In genomic region chr1:189786707-189787485, GRCm38 (mm10) we compare ENCODE assay signal across 11 mouse cellular contexts. TPM values are rescaled to one million over a fixed set of nuclear protein-coding genes. Genes with fewer than 3 reads are reported as not detected.
A peak's percentile ranks its signal among the peaks of the same experiment; 100 is the strongest.
DNase-seq lines count a peak whose midpoint lies in the region; ATAC-seq lines count a peak whose summit lies in the region.
"Had no signal": no experiment of that assay in that cellular context is flagged by ENCODE, and none has a peak within 500 bp of the region (broad histone marks: within the 10 kb centered on the region; RNA-seq: fewer than 3 reads in every experiment).

No protein-coding gene starts in this region.

- no peak overlapping the region for H3K4me2 ChIP-seq in hindbrain, embryonic 16.5 days (ENCODE audit: low read length)
- H3K4me2 ChIP-seq: heart, embryonic 15.5 days; limb, embryonic 13.5 days had no signal

- WGBS in hindbrain, embryonic 10.5 days: 40% methylated on average over 26 of the region's 26 CpGs
- 45% methylated on average over 26 of the region's 26 CpGs for WGBS in hindbrain, embryonic 16.5 days

- H3K27me3 ChIP-seq in hindbrain, embryonic 10.5 days (ENCODE audit: insufficient read depth, poor library complexity, severe bottlenecking): peaks cover 44% of the 10 kb centered on the region; the same call in 1 of the 2 replicates
- no peaks in the 10 kb centered on the region for H3K27me3 ChIP-seq in hindbrain, embryonic 16.5 days (replicated peaks; ENCODE audit: control insufficient read depth, insufficient read depth, low read length)
- H3K27me3 ChIP-seq: CH12.LX; heart, embryonic 15.5 days; limb, embryonic 13.5 days had no signal

- no peak overlapping the region for H3K9ac ChIP-seq in hindbrain, embryonic 16.5 days (ENCODE audit: low read depth, low read length)
- H3K9ac ChIP-seq: heart, embryonic 15.5 days; limb, embryonic 13.5 days had no signal

- H3K4me3 ChIP-seq in hindbrain, embryonic 10.5 days: no peak overlapping the region
- no peak overlapping the region for H3K4me3 ChIP-seq in hindbrain, embryonic 16.5 days (ENCODE audit: low read length)
- H3K4me3 ChIP-seq: heart, embryonic 15.5 days; limb, embryonic 13.5 days had no signal

- peak overlapping the region; percentile 57; the same call in 1 of the 2 replicates for H3K27ac ChIP-seq in hindbrain, embryonic 10.5 days
- H3K27ac ChIP-seq in hindbrain, embryonic 16.5 days (ENCODE audit: low read depth, low read length): no peak overlapping the region
- H3K27ac ChIP-seq: heart, embryonic 15.5 days had no signal

- H3K9me3 ChIP-seq in hindbrain, embryonic 10.5 days: no peaks in the 10 kb centered on the region
- no peaks in the 10 kb centered on the region for H3K9me3 ChIP-seq in hindbrain, embryonic 16.5 days (ENCODE audit: control insufficient read depth, low read length)
- H3K9me3 ChIP-seq: heart, embryonic 15.5 days; limb, embryonic 13.5 days had no signal

- H3K4me1 ChIP-seq in hindbrain, embryonic 10.5 days (replicated peaks): peaks cover 81% of the 10 kb centered on the region
- peaks cover 4% of the 10 kb centered on the region; the same call in 1 of the 2 replicates for H3K4me1 ChIP-seq in hindbrain, embryonic 16.5 days (ENCODE audit: control insufficient read depth, insufficient read depth, low read depth, low read length)

- peak; percentile 37 for DNase-seq in hindbrain, embryonic 10.5 days (ENCODE audit: low spot score)
- peak; percentile 81 for DNase-seq in brain, adult 2 months (ENCODE audit: low read depth, low spot score)
- peak; percentile 43 to 47 for DNase-seq in layer of hippocampus, postnatal 10 days (ENCODE audit: low spot score in 2 of 2)
- DNase-seq in lung, postnatal 4 days: peak; percentile 51 to 59
- no peak for DNase-seq in embryo, embryonic 11 days
- no peak for DNase-seq in ovary, postnatal 36 days (ENCODE audit: low spot score)
- no peak for DNase-seq in adrenal gland, postnatal 4 days (ENCODE audit: low spot score in 2 of 2)

- no peaks in the 10 kb centered on the region; the same call in 1 of the 2 replicates for H3K36me3 ChIP-seq in hindbrain, embryonic 10.5 days
- no peaks in the 10 kb centered on the region for H3K36me3 ChIP-seq in hindbrain, embryonic 16.5 days (ENCODE audit: control insufficient read depth, insufficient read depth, low read length)
- H3K36me3 ChIP-seq: heart, embryonic 15.5 days had no signal

- no peak for ATAC-seq in hindbrain, embryonic 16.5 days

RNA-seq across cellular contexts. Expression of gene Ptpn14, which starts 58.8 kb away (rescaled TPM):
- 5.0 and 5.1 TPM in 2 replicates for polyA plus RNA-seq in hindbrain, embryonic 10.5 days (2016; fragmentation: Nextera tagmentation; extraction: Ambion mirVana)
- polyA plus RNA-seq in hindbrain, embryonic 16.5 days (2015; fragmentation: Nextera tagmentation; extraction: Ambion mirVana): 1.6 and 1.8 TPM in 2 replicates
- total RNA-seq in layer of hippocampus, postnatal 10 days (2021): 10 to 100 TPM; 10.3 to 10.8 TPM
- 10 to 100 TPM; 20.7 to 33.7 TPM for total RNA-seq in adrenal gland, postnatal 4 days (2021)

Comparison
In these comparisons a context has a peak if more than half of its experiments do, and no peak if none do; other contexts are left out.
1. DNase-seq: peak in hindbrain, embryonic 10.5 days (single experiment), brain, adult 2 months (single experiment), layer of hippocampus, postnatal 10 days (2 of 2) and lung, postnatal 4 days (2 of 2); none in embryo, embryonic 11 days (single experiment), ovary, postnatal 36 days (single experiment) and adrenal gland, postnatal 4 days (0 of 2).